Mouse (Mus musculus): ENCODE measurements around the gene Ppp5c.
A peak's percentile ranks its signal among the peaks of the same experiment; 100 is the strongest.

The Ppp5c gene

DNA sequence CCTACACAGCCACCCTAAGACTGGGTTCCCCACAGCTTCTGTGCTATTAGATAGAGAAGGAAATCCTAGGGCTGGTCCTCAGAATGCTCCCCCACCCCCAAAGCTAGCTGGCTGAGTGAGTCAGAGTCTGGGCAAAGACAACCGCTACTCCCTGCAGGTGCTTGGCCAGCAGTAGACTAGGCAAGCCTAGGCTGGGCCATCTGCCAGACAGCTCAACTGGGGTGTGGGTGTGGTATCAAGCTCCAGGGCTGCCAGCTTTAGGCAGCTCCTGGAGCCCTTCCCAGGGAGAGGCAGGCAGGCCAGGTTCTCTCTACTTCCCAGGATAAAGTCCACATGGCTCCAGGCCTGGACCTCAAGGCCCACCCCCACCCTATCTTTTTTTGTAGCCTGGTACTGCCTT, 10.7 kb downstream of the Ppp5c start:
- peak; percentile 80 for DNase-seq (ENCODE audit: low spot score)

DNA sequence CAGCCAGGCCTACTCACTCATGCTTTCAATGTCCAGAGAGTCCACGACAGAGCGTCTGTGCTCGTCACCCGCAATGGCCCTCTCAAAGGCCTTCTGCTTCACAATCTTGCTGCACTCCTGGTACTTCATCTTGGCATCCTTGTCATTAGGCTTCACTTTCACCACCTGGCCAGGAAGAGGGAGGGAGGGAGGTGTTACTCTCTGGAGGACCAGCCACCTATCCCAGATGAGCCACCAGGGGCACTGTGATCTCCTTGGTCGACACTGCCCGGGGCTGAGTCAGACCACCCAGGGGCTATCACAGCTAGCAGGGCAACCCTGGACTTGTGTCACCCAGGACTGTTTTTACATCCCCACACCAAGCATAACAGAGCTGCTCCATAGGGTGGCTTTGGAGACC, 12.3 kb downstream of the Ppp5c start:
- no peak for DNase-seq (ENCODE audit: low spot score)

DNA sequence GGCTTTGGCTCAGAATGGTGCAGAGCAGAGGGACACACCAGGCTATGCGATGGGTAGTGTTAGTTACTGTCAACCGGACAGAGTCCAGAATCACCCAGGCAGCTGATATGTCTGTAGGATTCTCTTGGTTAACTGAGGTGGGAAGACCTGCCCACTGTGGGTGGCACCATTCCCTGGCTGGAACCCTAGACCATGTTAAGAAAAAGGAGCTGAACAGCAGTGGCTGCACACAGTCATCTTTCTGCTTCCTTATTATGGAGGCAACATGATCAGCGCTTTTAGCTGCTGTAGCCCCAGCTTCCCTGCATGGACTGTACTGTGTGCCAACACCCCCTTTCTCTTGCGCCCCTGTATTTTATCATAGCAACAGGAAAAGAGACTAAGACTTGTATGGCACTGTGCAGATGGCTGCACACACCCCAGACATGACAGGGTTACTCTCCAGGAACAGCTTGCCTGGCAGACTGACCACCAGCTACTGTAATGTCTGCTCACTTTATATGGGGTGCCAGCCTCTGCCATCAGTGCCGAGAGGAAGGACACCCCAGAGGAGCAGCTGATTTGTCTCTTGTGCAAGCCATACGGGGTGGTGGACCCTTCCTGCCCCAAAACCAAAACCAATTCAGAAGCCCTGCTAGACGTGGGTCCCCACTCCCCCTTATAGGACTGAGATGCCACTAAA, 15.7 kb downstream of the Ppp5c start:
- no peak for DNase-seq (ENCODE audit: low spot score)

DNA sequence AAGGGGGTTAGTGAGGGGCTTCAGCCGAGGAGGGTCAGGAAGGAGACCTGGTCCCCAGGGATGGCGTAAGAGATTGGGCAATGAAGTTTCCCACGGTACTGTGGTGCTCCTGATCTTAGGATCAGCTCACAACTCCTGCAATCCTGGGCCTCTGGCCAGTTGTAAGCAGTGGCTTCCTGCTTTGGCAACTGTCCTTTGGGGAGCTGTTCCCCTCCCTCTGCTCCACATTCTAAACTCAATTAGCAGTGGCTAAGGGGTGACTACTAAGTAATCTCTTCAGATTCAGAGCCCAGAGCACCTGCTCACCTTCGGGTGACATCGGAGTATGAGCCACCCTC, 17.7 kb downstream of the Ppp5c start:
- DNase-seq (ENCODE audit: low spot score) = no peak

DNA sequence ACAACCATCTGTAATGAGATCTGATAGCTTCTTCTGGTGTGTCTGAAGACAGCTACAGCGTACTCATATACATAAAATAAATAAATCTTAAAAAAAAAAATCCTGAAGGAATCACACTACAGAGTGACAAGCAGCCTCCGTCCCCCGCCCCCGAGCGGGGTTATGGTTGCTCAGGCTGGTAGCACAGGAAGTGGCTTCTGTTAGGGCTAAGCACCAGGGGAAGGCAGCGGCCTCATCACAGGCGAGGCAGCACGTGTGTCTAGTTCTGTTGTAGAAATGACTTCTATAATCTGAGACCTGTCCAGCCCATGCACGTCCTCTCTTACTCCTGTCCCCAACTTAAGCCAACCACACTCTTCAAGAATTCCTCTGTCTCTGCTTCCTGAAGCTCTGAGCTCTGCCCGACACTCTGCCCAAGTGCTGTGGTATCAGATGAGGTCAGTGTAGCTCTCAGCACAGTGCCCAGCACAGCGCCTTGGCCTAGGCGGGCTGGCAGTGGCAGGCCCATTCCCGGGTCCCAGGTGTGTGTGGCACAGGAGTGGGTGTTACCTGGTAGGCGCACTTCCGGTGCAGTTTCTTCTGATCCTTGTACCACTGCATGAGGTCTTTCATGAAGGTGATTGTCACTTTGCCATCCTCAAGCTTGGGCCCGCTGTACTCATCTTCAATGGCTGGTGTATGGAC, 18.3 kb downstream of the Ppp5c start:
- DNase-seq (ENCODE audit: low spot score) = no peak

DNA sequence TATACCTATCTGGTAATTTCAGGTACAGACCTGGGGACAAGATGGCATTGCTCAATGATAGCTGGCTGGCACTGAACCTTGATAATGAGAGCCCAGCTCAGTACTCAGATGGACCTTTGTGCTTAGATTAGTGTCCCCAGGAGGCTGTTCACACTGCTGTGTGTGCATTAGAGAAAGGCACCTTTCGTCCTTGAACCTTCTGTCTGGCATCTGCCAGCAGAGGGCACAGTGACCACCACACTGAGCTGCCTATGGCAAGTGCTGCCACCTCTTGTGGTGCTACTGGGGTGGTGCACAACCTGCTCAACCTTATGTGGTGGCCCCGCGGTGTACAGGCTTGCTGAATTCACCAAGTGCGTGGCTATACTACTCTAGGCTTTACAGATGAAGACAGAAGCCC, 20.4 kb downstream of the Ppp5c start:
- DNase-seq (ENCODE audit: low spot score) = no peak

DNA sequence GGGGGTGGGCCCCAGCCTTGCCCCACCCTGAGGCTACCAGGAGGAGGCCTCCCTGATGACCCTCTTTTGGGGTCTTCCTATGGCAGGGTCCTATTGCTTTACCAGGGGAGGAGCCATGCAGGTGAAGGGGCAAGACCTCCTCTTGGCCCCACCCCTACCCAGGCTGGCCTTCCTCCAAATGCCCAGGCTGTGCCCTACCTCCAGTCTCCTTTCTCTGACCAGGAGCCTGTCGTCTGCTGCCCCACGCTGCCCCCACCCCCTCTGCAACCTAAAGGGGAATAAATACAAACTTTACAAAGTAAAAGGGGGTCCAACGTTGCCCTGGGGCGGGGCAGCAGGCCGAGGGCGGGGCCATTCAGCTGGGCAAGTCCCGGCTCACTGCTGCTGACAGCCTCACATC, 23.0 kb downstream of the Ppp5c start:
- DNase-seq (ENCODE audit: low spot score) = no peak

DNA sequence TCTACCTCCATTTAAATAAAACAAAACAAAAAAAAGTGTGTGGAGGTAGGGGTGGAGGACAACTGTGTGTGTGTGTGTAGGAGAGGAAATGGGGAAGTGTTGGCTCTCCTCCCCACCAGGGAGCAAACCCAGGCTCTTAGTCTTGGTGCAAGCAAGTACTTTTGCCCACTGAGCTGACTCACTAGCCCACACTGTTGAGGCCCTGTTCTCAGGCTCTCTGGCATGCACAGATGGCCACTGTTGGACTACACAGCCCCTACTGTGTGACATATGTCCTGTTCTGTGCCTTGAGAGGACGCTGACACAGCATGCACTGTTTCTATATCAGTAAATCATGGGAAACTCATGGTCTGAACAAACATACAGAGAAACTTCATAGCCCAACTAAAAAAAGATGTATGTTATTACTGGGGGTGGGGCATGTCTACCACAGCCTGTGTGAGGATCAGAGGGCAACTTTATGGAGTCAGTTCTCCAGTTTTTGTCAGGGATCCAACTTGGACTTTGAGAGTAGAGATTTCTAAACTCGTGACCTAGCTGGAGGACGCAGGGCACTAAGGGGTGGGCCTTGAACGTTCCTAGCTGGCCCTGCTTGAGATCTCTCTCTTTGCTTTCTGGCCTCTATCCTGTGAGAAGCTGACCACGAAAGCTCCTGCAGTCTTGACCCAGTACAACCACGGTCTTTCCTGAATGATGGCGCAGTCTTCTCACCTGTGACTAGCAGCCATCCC, 24.3 kb downstream of the Ppp5c start:
- DNase-seq (ENCODE audit: low spot score) = no peak

DNA sequence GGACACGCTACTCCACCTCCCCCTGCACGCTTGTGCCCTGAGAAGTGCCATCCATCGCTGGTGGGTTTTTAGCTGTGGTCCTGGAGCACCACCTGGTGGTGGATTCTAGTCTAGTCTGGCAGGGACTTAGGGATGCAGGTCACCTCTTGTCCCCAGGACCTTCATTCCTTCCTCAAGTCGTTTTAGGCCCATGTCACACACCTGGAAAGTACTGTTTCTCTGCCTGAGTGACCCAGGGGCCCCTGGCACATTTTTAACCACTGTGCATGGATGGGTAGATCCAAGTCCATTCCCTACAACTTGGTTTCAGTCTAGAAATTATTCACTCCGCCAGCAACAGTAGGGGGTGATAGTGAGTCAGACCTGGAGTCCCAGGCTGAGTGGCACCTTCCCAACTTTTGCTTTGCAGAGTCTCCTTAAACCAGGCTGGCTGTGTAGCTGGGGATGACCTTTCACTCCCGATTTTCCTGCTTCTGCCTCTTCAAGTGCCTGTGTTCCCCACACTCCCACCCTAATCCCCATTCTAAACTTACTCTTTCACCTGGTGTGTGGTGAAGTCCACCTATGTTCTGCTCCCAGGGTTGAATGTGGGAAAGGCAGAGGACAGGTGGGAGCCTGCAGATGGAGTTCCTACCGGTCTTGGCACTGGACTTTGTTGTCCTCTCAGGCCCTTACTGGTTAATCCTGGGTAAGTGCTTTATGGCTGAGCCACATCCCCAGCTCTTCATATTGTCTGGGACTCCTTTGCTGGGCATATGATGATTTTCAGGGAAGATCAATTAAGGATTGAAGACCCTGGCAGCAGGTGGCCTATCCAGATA, 25.1 kb downstream of the Ppp5c start:
- DNase-seq (ENCODE audit: low spot score) = peak; percentile 86

DNA sequence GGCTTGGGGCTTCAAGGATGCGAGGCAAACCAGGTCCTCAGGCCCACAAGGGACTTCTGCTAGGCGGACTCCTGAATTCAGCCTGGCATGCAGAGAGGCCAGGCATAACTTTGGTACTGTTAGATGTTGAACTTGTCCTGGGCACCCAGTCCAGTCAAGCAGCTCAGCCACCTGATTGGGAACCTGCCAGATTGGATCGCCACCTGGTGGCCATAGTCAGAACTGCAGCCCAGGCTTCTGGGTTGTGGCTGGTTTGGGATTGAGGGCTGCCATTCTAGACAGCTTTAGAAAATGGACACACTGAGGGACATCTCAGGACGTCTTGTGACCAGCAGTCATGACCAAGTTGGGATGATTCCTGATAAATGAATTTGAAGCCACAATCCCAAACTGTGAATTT, 28.1 kb downstream of the Ppp5c start:
- peak; percentile 93 for DNase-seq (ENCODE audit: low spot score)

DNA sequence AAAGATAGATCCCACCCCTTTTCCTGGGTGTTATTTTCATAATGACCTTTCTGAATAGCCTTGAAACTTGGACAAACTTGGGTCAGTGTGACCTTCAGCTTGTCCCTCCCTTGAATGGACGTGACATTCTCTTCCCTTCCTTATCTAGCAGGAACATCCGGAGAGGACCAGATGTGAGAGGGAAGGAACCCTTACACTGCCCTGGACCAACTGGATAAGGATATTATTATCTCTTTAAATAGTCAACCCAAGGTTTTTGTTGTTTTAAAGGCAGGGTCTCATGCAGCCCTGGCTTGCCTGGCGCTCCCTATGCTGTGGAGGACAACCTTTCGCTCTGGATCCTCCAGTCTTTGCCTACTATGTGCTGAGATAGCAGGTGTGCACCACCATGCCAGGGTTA, 28.5 kb downstream of the Ppp5c start:
- DNase-seq (ENCODE audit: low spot score) = no peak

DNA sequence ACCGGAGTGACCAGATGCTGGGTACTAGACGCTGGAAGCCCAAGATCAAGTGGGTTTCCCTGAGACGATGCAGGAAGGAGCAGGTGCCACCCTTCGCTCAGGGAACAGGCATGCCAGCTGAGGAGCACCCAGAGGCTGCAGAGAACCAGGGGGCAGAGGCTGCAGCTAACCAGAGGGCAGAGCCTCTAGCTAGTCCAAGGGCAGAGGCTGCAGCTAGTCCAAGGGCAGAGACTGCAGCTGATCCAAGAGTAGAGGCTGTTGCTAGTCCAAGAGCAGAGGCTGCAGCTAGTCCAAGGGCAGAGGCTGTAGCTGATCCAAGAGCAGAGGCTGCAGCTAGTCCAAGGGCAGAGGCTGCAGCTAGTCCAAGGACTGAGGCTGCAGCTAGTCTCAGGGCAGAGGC, 32.4 kb downstream of the Ppp5c start:
- no peak for DNase-seq (ENCODE audit: low spot score)

DNA sequence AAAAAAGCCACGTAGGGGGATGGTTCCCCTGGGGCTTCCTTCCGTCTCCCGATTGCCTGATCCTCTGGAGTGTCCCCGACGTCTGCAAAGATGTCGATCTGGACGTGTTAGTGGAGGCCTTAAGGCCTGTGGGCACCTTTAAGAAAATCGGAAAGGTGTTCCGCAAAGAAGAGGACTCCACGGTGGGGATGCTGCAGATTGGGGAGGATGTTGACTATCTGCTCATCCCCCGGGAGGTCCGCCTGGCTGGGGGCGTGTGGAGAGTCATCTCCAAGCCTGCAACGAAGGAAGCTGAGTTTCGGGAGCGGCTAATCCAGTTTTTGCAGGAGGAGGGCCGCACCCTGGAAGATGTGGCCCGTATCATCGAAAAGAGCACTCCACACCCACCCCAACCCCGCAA, 33.3 kb downstream of the Ppp5c start:
- DNase-seq (ENCODE audit: low spot score) = no peak

DNA sequence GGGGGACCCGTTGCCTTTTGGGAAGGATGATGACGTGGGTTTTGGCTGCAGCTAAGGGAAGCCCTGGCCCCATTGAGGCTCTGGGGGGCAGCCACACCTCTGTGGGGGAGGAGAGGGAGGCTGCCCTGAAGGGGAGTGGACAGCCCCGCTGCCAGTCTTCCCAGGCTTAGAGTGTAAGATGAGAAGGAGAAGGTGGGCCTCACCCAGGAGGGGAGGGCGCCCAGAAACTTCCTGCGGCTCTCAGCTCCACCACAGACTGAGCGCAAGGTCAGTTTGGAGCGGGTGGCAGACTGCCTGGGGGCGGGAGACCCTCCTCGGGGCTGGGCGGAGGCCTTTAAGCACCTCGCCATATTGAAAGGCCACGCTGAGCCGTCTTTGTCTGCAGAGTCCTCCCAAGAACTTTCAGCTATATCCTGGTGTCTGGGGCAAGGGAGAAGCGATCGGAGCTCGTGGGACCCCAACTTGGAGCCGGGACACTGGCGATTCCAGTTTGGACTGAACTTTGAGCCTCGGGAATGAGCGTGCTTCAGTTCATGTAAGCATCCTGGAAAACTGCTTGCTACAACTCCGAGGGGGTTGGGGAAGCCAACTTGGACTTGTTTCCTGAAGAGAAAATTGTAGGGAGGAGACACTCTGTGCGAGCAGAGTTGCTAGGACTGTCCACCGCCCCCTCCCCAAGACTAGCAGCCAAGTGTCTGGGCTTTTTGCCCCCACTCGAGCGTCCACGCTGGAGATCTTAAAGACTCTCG, 33.9 kb downstream of the Ppp5c start:
- DNase-seq (ENCODE audit: low spot score) = no peak

DNA sequence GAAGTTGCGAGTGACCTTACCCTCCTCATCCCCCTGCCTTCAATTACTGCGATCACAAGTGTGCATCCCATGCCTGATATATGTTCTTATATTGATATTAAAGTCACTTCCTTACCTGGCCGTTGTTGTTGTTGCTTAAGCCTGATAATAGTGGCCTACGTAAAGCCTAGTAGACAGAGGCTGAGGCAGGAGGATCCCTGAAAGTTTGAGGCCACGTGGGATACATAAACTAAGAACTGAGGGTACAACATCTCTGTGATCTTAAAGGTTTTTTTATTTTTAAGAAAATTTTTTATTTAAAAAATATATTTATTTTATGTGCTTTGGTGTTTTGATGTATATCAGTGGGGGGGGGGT, 35.3 kb downstream of the Ppp5c start, which contains the start of gene Ccdc8:
Gene Ccdc8, plus strand, starts transcription at position 258 of the 357 bp plus-strand sequence.
- no peak for DNase-seq (ENCODE audit: low spot score)

DNA sequence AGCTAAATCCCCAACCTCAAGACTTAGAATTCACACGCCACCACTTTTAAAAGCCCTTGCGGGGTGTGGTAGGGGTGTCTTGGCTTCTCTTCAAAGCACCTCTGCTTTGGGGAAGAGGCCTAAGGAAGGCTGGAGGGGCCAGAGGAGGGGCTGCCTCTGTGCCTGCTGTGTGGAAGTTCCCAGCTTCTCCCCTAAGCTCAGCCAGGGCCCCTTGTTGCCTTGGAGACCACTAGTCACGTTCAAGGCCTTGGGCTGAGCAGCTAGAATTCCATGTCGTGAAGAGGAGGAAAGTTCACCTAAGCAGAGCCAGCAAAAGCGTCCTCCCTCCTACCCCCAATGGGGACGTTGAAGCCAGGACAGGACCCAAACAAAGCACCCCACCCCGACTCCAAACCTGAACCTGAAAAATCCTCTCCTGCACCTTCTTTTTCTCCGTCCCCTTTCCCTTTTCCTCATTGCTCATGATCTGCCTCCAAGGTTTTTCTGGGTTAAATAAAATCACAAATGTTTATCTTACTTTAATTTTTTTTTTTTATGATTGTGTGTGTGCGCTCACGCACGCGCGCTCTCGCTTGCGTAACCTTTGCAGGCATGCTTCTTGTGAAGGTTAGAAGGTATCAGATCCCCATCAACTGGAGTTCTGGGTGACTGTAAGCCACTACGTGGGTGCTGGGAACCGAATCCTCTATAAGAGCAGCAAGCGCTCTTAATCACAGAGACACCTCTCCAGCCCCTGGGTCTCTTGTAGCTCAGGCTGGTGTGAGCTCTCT, 35.9 kb downstream of the Ppp5c start:
- no peak for DNase-seq (ENCODE audit: low spot score)

DNA sequence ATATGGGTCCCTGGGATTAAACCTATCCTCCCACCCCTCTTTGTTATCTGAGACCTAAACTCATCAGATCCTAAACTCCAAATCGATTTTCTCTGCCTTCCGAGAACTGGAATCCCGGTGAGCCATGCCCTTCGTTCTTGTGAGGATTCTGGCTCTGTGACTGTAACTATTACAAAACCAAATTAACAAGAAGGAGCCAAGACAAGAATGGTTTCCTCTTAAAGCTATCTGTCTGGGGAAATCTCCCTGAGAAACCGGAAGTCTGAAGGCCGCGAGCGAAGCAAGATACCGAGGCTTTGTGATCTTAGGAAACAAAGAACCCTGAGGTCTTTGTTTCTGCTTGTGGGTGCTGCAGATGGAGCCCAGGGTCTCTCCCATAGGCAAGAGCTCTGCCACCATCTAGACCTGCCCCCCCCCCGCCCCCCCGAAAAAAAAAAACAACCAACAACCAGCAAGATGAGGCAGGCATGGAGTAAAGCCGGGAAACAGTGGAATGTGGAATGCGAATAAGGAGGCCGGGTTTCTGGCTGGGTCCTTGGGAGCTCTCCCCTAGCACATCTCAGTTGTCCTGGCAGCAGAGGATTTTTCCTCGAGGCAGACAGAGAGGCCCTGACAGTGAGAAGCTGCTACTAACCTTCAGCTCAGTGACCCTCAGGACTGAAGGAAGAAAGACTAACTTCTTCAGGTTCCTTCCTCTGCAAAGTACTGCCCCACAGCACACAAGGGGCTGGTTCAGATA, 37.5 kb downstream of the Ppp5c start:
- no peak for DNase-seq (ENCODE audit: low spot score)

DNA sequence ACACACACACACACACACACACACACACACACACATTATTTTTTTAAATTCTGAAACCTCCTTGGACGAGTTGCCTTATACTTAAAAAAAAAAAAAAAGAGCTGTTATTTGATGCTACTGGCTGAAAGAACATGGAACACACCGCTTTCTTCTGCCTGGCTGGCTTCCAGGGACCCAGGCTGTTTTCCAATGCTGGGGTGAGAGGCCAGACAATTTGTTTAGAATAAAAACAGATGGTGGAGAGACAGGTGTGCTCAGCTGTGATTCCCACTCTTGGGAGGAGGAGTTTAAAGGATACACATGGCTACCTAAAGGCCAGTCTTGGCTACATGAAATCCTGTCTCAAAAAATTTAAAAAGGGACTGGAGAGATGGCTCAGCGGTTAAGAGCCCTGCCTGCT, 39.3 kb downstream of the Ppp5c start:
- no peak for DNase-seq (ENCODE audit: low spot score)

DNA sequence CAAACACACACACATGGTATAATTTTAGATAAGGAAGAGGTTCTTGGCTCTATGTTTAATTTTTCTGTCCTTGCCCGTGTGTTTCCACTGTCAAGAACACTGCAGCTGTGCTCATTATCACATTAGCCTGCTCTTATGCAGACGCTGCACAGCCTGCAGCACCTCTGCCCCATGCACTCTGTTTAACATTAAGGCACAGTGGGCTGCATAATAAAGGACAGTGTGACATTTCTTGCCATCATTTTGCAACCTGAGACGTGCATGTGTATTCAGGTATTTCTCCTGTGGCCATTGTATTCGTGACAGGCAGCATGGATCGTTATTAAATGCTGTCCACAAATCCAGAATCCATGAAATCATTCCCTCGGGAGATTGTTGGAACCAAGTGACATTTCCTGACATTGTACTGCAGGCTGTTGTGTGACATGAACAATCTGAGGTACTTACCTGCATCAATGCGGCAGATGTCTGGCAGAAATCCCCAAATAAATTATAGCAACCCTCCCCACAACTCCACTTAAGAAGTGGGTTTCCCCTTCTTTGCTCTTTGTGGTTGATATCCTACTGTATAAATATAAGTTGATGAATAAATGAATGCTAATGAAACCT, 40.1 kb downstream of the Ppp5c start:
- DNase-seq (ENCODE audit: low spot score) = no peak

All from layer of hippocampus, adult 9-10 months (tissue).